Mouse (Mus musculus) liver, embryonic 15.5 days (tissue): ENCODE data around the gene Morc1. TPM values are rescaled to one million over a fixed set of nuclear protein-coding genes. Genes with fewer than 3 reads are reported as not detected.

Experiments
- ATAC-seq: fragments of 200-750 bp; cut with Nextera tagmentation; 2 replicates; pipeline ENCODE4 v1.8.0; 2017; ENCODE audit warnings: moderate number of reproducible peaks, mild to moderate bottlenecking, moderate library complexity; ENCODE audit not compliant: insufficient read depth
- H3K27ac ChIP-seq: fragments of 300-500 bp; sonication (generic); replicated peaks from 2 replicates; pipeline ENCODE4 v1.5.1; 2015; ENCODE audit warnings: mild to moderate bottlenecking, inconsistent platforms
- H3K27me3 ChIP-seq: fragments of 300-500 bp; sonication (generic); 2 replicates; pipeline ENCODE4 v1.6.1; 2015; ENCODE audit warnings: mild to moderate bottlenecking, inconsistent platforms
- H3K36me3 ChIP-seq: fragments of 300-500 bp; sonication (generic); replicated peaks from 2 replicates; pipeline ENCODE4 v1.6.1; 2015; ENCODE audit warnings: moderate library complexity, mild to moderate bottlenecking, inconsistent platforms
- H3K4me1 ChIP-seq: fragments of 300-500 bp; sonication (generic); replicated peaks from 2 replicates; pipeline ENCODE4 v1.6.1; 2015; ENCODE audit warnings: inconsistent platforms
- H3K4me2 ChIP-seq: fragments of 300-500 bp; sonication (generic); 2 replicates; pipeline ENCODE4 v1.6.1; 2015; ENCODE audit warnings: moderate library complexity, mild to moderate bottlenecking, inconsistent platforms
- H3K4me3 ChIP-seq: fragments of 300-500 bp; sonication (generic); replicated peaks from 2 replicates; pipeline ENCODE4 v1.5.1; 2015; ENCODE audit warnings: mild to moderate bottlenecking, inconsistent platforms
- H3K9ac ChIP-seq: fragments of 300-500 bp; sonication (generic); 2 replicates; pipeline ENCODE4 v1.6.1; 2015; ENCODE audit warnings: moderate library complexity, mild to moderate bottlenecking, inconsistent platforms
- H3K9me3 ChIP-seq: fragments of 300-500 bp; sonication (generic); replicated peaks from 2 replicates; pipeline ENCODE4 v1.6.1; 2016; ENCODE audit warnings: inconsistent platforms
- WGBS: fragments of 180-500 bp; shearing (Covaris S2); methylation state at CpG from one replicate; pipeline ENCODE4 v1.1.7; 2015; ENCODE audit warnings: mixed read lengths; ENCODE audit not compliant: insufficient replicate concordance; 5-methylcytosine and 5-hydroxymethylcytosine counted together
- polyA plus RNA-seq: library from polyadenylated mRNA; unstranded; fragments of >200 nt; fragmentation: Nextera tagmentation; extraction: Ambion mirVana; gene quantifications from 2 replicates; pipeline ENCODE4 v1.2.1, GENCODE M21; 2015

The Morc1 gene
- not detected in 2 replicates for polyA plus RNA-seq

GRCm38 (mm10) chr16:48431027-48431426, at the start of gene Morc1:
Gene Morc1 (plus strand): TSS chr16:48431237.
- no peaks in the 10 kb centered on the region for H3K4me1 ChIP-seq
- H3K9ac ChIP-seq: no peak within 1 kb of the TSS
- H3K4me2 ChIP-seq: no peak within 1 kb of the TSS
- no peak for ATAC-seq
- no peaks in the 10 kb centered on the region for H3K36me3 ChIP-seq
- H3K4me3 ChIP-seq: no peak within 1 kb of the TSS
- no peak within 1 kb of the TSS for H3K27ac ChIP-seq
- H3K9me3 ChIP-seq: no peaks in the 10 kb centered on the region
- H3K27me3 ChIP-seq: no peaks in the 10 kb centered on the region
- 79% methylated on average over 15 of the region's 15 CpGs for WGBS

- WGBS: 46% methylated on average over 3 of the region's 3 CpGs
- H3K27ac ChIP-seq: no peak overlapping the region
Measured at GRCm38 (mm10) chr16:48383582-48384257, 47.3 kb upstream of the Morc1 start.

GRCm38 (mm10) chr16:48386982-48387381, 44.1 kb upstream of the Morc1 start:
- 68% methylated on average over 2 of the region's 2 CpGs for WGBS
- Histone ChIP-seq H3K4me2 (no peak overlapping the region), H3K4me1 (no peaks in the 10 kb centered on the region), H3K27ac (no peak overlapping the region), H3K4me3 (no peak overlapping the region), H3K9ac (no peak overlapping the region), H3K36me3 (no peaks in the 10 kb centered on the region), H3K9me3 (no peaks in the 10 kb centered on the region), H3K27me3 (no peaks in the 10 kb centered on the region)
- ATAC-seq: no peak

More at GRCm38 (mm10) chr16:48383582-48384257, 47.3 kb upstream of the Morc1 start:
- Histone ChIP-seq H3K4me1 (no peaks in the 10 kb centered on the region), H3K9ac (no peak overlapping the region), H3K4me2 (no peak overlapping the region), H3K36me3 (no peaks in the 10 kb centered on the region), H3K4me3 (no peak overlapping the region), H3K9me3 (no peaks in the 10 kb centered on the region), H3K27me3 (no peaks in the 10 kb centered on the region)
- ATAC-seq: no peak

GRCm38 (mm10) chr16:48395278-48395677, 35.8 kb upstream of the Morc1 start:
- no peaks in the 10 kb centered on the region for H3K36me3 ChIP-seq
- no peaks in the 10 kb centered on the region for H3K27me3 ChIP-seq
- H3K4me1 ChIP-seq: no peaks in the 10 kb centered on the region
- no peak for ATAC-seq
- H3K4me3 ChIP-seq: no peak overlapping the region
- 58% methylated on average over 2 of the region's 2 CpGs for WGBS
- H3K4me2 ChIP-seq: no peak overlapping the region
- no peak overlapping the region for H3K9ac ChIP-seq
- no peak overlapping the region for H3K27ac ChIP-seq
- no peaks in the 10 kb centered on the region for H3K9me3 ChIP-seq

GRCm38 (mm10) chr16:48402963-48403362, 28.1 kb upstream of the Morc1 start:
- Histone ChIP-seq H3K4me3 (no peak overlapping the region), H3K27me3 (no peaks in the 10 kb centered on the region), H3K36me3 (no peaks in the 10 kb centered on the region), H3K9me3 (no peaks in the 10 kb centered on the region), H3K9ac (no peak overlapping the region), H3K4me1 (no peaks in the 10 kb centered on the region), H3K4me2 (no peak overlapping the region), H3K27ac (no peak overlapping the region)
- 51% methylated on average over 4 of the region's 4 CpGs for WGBS
- ATAC-seq: no peak

- no peak for ATAC-seq
- H3K36me3 ChIP-seq: no peaks in the 10 kb centered on the region
- WGBS: 21% methylated on average over 3 of the region's 3 CpGs
- no peak overlapping the region for H3K27ac ChIP-seq
- no peak overlapping the region for H3K9ac ChIP-seq
- no peak overlapping the region for H3K4me3 ChIP-seq
- no peaks in the 10 kb centered on the region for H3K27me3 ChIP-seq
- no peaks in the 10 kb centered on the region for H3K4me1 ChIP-seq
- H3K4me2 ChIP-seq: no peak overlapping the region
- H3K9me3 ChIP-seq: no peaks in the 10 kb centered on the region
Measured at GRCm38 (mm10) chr16:48403423-48403822, 27.6 kb upstream of the Morc1 start.

- Histone ChIP-seq H3K9ac (no peak overlapping the region), H3K4me1 (no peaks in the 10 kb centered on the region), H3K4me3 (no peak overlapping the region), H3K9me3 (no peaks in the 10 kb centered on the region), H3K36me3 (no peaks in the 10 kb centered on the region), H3K27me3 (no peaks in the 10 kb centered on the region), H3K4me2 (no peak overlapping the region), H3K27ac (no peak overlapping the region)
- no peak for ATAC-seq
Measured at GRCm38 (mm10) chr16:48404009-48404408, 27.0 kb upstream of the Morc1 start.

GRCm38 (mm10) chr16:48405674-48406403, 25.2 kb upstream of the Morc1 start:
- ATAC-seq: no peak
- Histone ChIP-seq H3K9me3 (no peaks in the 10 kb centered on the region), H3K9ac (no peak overlapping the region), H3K4me2 (no peak overlapping the region), H3K36me3 (no peaks in the 10 kb centered on the region), H3K4me1 (no peaks in the 10 kb centered on the region), H3K27ac (no peak overlapping the region), H3K27me3 (no peaks in the 10 kb centered on the region), H3K4me3 (no peak overlapping the region)
- 67% methylated on average over 10 of the region's 10 CpGs for WGBS

GRCm38 (mm10) chr16:48409580-48409979, 21.5 kb upstream of the Morc1 start:
- no peak overlapping the region for H3K4me3 ChIP-seq
- no peak overlapping the region for H3K27ac ChIP-seq
- ATAC-seq: no peak
- H3K4me2 ChIP-seq: no peak overlapping the region
- H3K9me3 ChIP-seq: no peaks in the 10 kb centered on the region
- no peaks in the 10 kb centered on the region for H3K27me3 ChIP-seq
- WGBS: 50% methylated on average over 7 of the region's 7 CpGs
- H3K9ac ChIP-seq: no peak overlapping the region
- no peaks in the 10 kb centered on the region for H3K4me1 ChIP-seq
- H3K36me3 ChIP-seq: no peaks in the 10 kb centered on the region

- Histone ChIP-seq H3K36me3 (no peaks in the 10 kb centered on the region), H3K9ac (no peak overlapping the region), H3K27ac (no peak overlapping the region), H3K27me3 (no peaks in the 10 kb centered on the region), H3K4me1 (no peaks in the 10 kb centered on the region), H3K4me2 (no peak overlapping the region), H3K4me3 (no peak overlapping the region), H3K9me3 (no peaks in the 10 kb centered on the region)
- 45% methylated on average over 3 of the region's 3 CpGs for WGBS
- ATAC-seq: no peak
Measured at GRCm38 (mm10) chr16:48410125-48410524, 20.9 kb upstream of the Morc1 start.

GRCm38 (mm10) chr16:48412246-48412645, 18.8 kb upstream of the Morc1 start, which contains the start of gene Gm5485:
Gene Gm5485 (minus strand): TSS chr16:48412416.
- 65% methylated on average over 1 of the region's 1 CpGs for WGBS
- Histone ChIP-seq H3K27ac (no peak within 1 kb of the TSS), H3K4me3 (no peak within 1 kb of the TSS)

More at GRCm38 (mm10) chr16:48412246-48412645, 18.8 kb upstream of the Morc1 start, which contains the start of gene Gm5485:
- Histone ChIP-seq H3K9ac (no peak within 1 kb of the TSS), H3K9me3 (no peaks in the 10 kb centered on the region), H3K36me3 (no peaks in the 10 kb centered on the region), H3K27me3 (no peaks in the 10 kb centered on the region), H3K4me1 (no peaks in the 10 kb centered on the region), H3K4me2 (no peak within 1 kb of the TSS)
- no peak for ATAC-seq
